Mouse (Mus musculus) hindbrain, embryonic 15.5 days (tissue): ENCODE measurements around the gene Utp14a. TPM values are rescaled to one million over a fixed set of nuclear protein-coding genes. Genes with fewer than 3 reads are reported as not detected.
"Not testable (repeated sequence)": the region's sequence is repeated elsewhere in the genome, so short reads cannot be mapped to it uniquely, and the experiment has no call there.

Experiments
- ATAC-seq: fragments of 200-750 bp; cut with Nextera tagmentation; 2 replicates; pipeline ENCODE4 v1.8.0; 2017; ENCODE audit warnings: low read depth, moderate number of reproducible peaks, moderate TSS enrichment; ENCODE audit not compliant: low FRiP score
- H3K27ac ChIP-seq: fragments of 300-500 bp; sonication (generic); replicated peaks from 2 replicates; pipeline ENCODE4 v1.5.1; 2015; ENCODE audit warnings: mild to moderate bottlenecking, inconsistent platforms
- H3K27me3 ChIP-seq: fragments of 300-500 bp; sonication (generic); 2 replicates; pipeline ENCODE4 v1.6.1; 2015; ENCODE audit warnings: control low read depth, inconsistent platforms
- H3K36me3 ChIP-seq: fragments of 300-500 bp; sonication (generic); 2 replicates; pipeline ENCODE4 v1.6.1; 2015; ENCODE audit warnings: control low read depth, inconsistent platforms
- H3K4me1 ChIP-seq: fragments of 300-500 bp; sonication (generic); replicated peaks from 2 replicates; pipeline ENCODE4 v1.6.1; 2015; ENCODE audit warnings: control low read depth, inconsistent platforms
- H3K4me2 ChIP-seq: fragments of 300-500 bp; sonication (generic); 2 replicates; pipeline ENCODE4 v1.6.1; 2015; ENCODE audit warnings: moderate library complexity, mild to moderate bottlenecking, inconsistent platforms
- H3K4me3 ChIP-seq: fragments of 300-500 bp; sonication (generic); 2 replicates; pipeline ENCODE4 v1.5.1; 2015; ENCODE audit warnings: mild to moderate bottlenecking, inconsistent platforms
- H3K9ac ChIP-seq: fragments of 300-500 bp; sonication (generic); 2 replicates; pipeline ENCODE4 v1.6.1; 2015; ENCODE audit warnings: inconsistent platforms
- H3K9me3 ChIP-seq: fragments of 300-500 bp; sonication (generic); 2 replicates; pipeline ENCODE4 v1.6.1; 2016; ENCODE audit warnings: control low read depth, inconsistent platforms
- WGBS: fragments of 180-500 bp; shearing (Covaris S2); methylation state at CpG from one replicate; pipeline ENCODE4 v1.1.7; 2015; 5-methylcytosine and 5-hydroxymethylcytosine counted together
- polyA plus RNA-seq: library from polyadenylated mRNA; unstranded; fragments of >200 nt; fragmentation: Nextera tagmentation; extraction: Ambion mirVana; gene quantifications from 2 replicates; pipeline ENCODE4 v1.2.1, GENCODE M21; 2015

The Utp14a gene
- polyA plus RNA-seq = 13.5 and 14.2 TPM in 2 replicates

- Histone ChIP-seq H3K4me2 (peak within 1 kb of the TSS; percentile 65), H3K4me3 (peak within 1 kb of the TSS; percentile 50)
Measured at GRCm38 (mm10) chrX:48256468-48257007, at the start of gene Utp14a. TSS of gene Utp14a (plus strand) at chrX:48256862.

GRCm38 (mm10) chrX:48207761-48208487, 48.7 kb upstream of the Utp14a start:
- H3K36me3 ChIP-seq = no peaks in the 10 kb centered on the region
- H3K4me3 ChIP-seq = peak overlapping the region; percentile 71
- H3K4me1 ChIP-seq = peaks cover 30% of the 10 kb centered on the region
- peak overlapping the region; percentile 60 for H3K9ac ChIP-seq
- H3K4me2 ChIP-seq = peak overlapping the region; percentile 56
- H3K9me3 ChIP-seq = no peaks in the 10 kb centered on the region
- peak overlapping the region; percentile 79 for H3K27ac ChIP-seq
- H3K27me3 ChIP-seq = no peaks in the 10 kb centered on the region
- 10% methylated on average over 30 of the region's 36 CpGs for WGBS
- peak; percentile 87 for ATAC-seq

More at GRCm38 (mm10) chrX:48256468-48257007, at the start of gene Utp14a:
- H3K27ac ChIP-seq = peak within 1 kb of the TSS; percentile 75
- ATAC-seq = peak; percentile 99
- no peaks in the 10 kb centered on the region for H3K27me3 ChIP-seq
- H3K9ac ChIP-seq = peak within 1 kb of the TSS; percentile 43
- peaks cover 11% of the 10 kb centered on the region; the same call in 1 of the 2 replicates for H3K4me1 ChIP-seq
- WGBS = 11% methylated on average over 33 of the region's 33 CpGs
- H3K36me3 ChIP-seq = no peaks in the 10 kb centered on the region
- H3K9me3 ChIP-seq = no peaks in the 10 kb centered on the region

- Histone ChIP-seq H3K9ac (peak within 1 kb of the TSS; percentile 60), H3K4me2 (peak within 1 kb of the TSS; percentile 56), H3K27ac (peak within 1 kb of the TSS; percentile 80), H3K4me1 (peaks cover 28% of the 10 kb centered on the region), H3K27me3 (no peaks in the 10 kb centered on the region), H3K4me3 (peak within 1 kb of the TSS; percentile 71), H3K9me3 (no peaks in the 10 kb centered on the region), H3K36me3 (no peaks in the 10 kb centered on the region)
- ATAC-seq = peak; percentile 99
- WGBS = 18% methylated on average over 34 of the region's 34 CpGs
Measured at GRCm38 (mm10) chrX:48208519-48209185, 48.0 kb upstream of the Utp14a start, which contains the start of gene Zdhhc9. TSS of gene Zdhhc9 (minus strand) at chrX:48208878.

GRCm38 (mm10) chrX:48209746-48210145, 46.9 kb upstream of the Utp14a start:
- not testable (repeated sequence) for H3K9ac ChIP-seq, H3K4me2 ChIP-seq, H3K4me3 ChIP-seq, H3K36me3 ChIP-seq, H3K9me3 ChIP-seq, ATAC-seq, H3K27me3 ChIP-seq, H3K27ac ChIP-seq
- peaks cover 19% of the 10 kb centered on the region for H3K4me1 ChIP-seq
- WGBS = 75% methylated on average over 4 of the region's 4 CpGs

GRCm38 (mm10) chrX:48219468-48219867, 37.2 kb upstream of the Utp14a start:
- no peaks in the 10 kb centered on the region for H3K36me3 ChIP-seq
- no peak overlapping the region for H3K4me2 ChIP-seq
- no peak overlapping the region for H3K4me3 ChIP-seq
- WGBS = 83% methylated on average over 5 of the region's 5 CpGs
- no peaks in the 10 kb centered on the region for H3K9me3 ChIP-seq
- no peak for ATAC-seq
- no peaks in the 10 kb centered on the region for H3K27me3 ChIP-seq
- H3K27ac ChIP-seq = no peak overlapping the region
- no peaks in the 10 kb centered on the region for H3K4me1 ChIP-seq
- no peak overlapping the region for H3K9ac ChIP-seq

- no peaks in the 10 kb centered on the region for H3K9me3 ChIP-seq
- no peak for ATAC-seq
- no peaks in the 10 kb centered on the region for H3K4me1 ChIP-seq
- H3K9ac ChIP-seq = no peak overlapping the region
- H3K36me3 ChIP-seq = no peaks in the 10 kb centered on the region
- H3K4me2 ChIP-seq = no peak overlapping the region
- 76% methylated on average over 7 of the region's 7 CpGs for WGBS
- H3K27me3 ChIP-seq = no peaks in the 10 kb centered on the region
- H3K27ac ChIP-seq = no peak overlapping the region
- H3K4me3 ChIP-seq = no peak overlapping the region
Measured at GRCm38 (mm10) chrX:48222706-48223105, 34.0 kb upstream of the Utp14a start.

GRCm38 (mm10) chrX:48226225-48226624, 30.4 kb upstream of the Utp14a start:
- H3K4me2 ChIP-seq = no peak overlapping the region
- H3K4me1 ChIP-seq = no peaks in the 10 kb centered on the region
- no peak overlapping the region for H3K4me3 ChIP-seq
- ATAC-seq = no peak
- no peak overlapping the region for H3K27ac ChIP-seq
- H3K27me3 ChIP-seq = no peaks in the 10 kb centered on the region
- whole genome bisulfite sequencing = 82% methylated on average over 7 of the region's 7 CpGs
- no peaks in the 10 kb centered on the region for H3K9me3 ChIP-seq
- H3K9ac ChIP-seq = no peak overlapping the region
- no peaks in the 10 kb centered on the region for H3K36me3 ChIP-seq

GRCm38 (mm10) chrX:48234417-48234816, 22.2 kb upstream of the Utp14a start:
- ATAC-seq = no peak
- Histone ChIP-seq H3K27me3 (no peaks in the 10 kb centered on the region), H3K4me3 (no peak overlapping the region), H3K4me2 (no peak overlapping the region), H3K9ac (no peak overlapping the region), H3K27ac (no peak overlapping the region), H3K36me3 (no peaks in the 10 kb centered on the region), H3K4me1 (no peaks in the 10 kb centered on the region), H3K9me3 (no peaks in the 10 kb centered on the region)
- WGBS = 69% methylated on average over 7 of the region's 7 CpGs

GRCm38 (mm10) chrX:48255830-48256428, 733 bp upstream of the Utp14a start:
- 26% methylated on average over 18 of the region's 18 CpGs for WGBS
- Histone ChIP-seq H3K27me3 (no peaks in the 10 kb centered on the region), H3K27ac (peak overlapping the region; percentile 75), H3K36me3 (no peaks in the 10 kb centered on the region), H3K4me2 (peak overlapping the region; percentile 65), H3K4me1 (peaks cover 11% of the 10 kb centered on the region; the same call in 1 of the 2 replicates), H3K9me3 (no peaks in the 10 kb centered on the region), H3K9ac (peak overlapping the region; percentile 31), H3K4me3 (peak overlapping the region; percentile 50)
- peak; percentile 72 for ATAC-seq

GRCm38 (mm10) chrX:48257011-48257410, 349 bp downstream of the Utp14a start:
- WGBS = 14% methylated on average over 16 of the region's 16 CpGs
- Histone ChIP-seq H3K9ac (peak overlapping the region; percentile 43), H3K9me3 (no peaks in the 10 kb centered on the region), H3K27ac (peak overlapping the region; percentile 12; the same call in 1 of the 2 replicates), H3K4me3 (peak overlapping the region; percentile 50), H3K27me3 (no peaks in the 10 kb centered on the region), H3K4me2 (peak overlapping the region; percentile 60), H3K36me3 (no peaks in the 10 kb centered on the region), H3K4me1 (peaks cover 11% of the 10 kb centered on the region; the same call in 1 of the 2 replicates)
- no peak for ATAC-seq

- Histone ChIP-seq H3K9me3 (no peaks in the 10 kb centered on the region), H3K36me3 (peaks cover 15% of the 10 kb centered on the region; the same call in 1 of the 2 replicates), H3K9ac (no peak overlapping the region), H3K27ac (no peak overlapping the region), H3K4me2 (no peak overlapping the region), H3K4me1 (no peaks in the 10 kb centered on the region), H3K4me3 (no peak overlapping the region), H3K27me3 (no peaks in the 10 kb centered on the region)
- 90% methylated on average over 4 of the region's 4 CpGs for WGBS
- no peak for ATAC-seq
Measured at GRCm38 (mm10) chrX:48271671-48272070, 15.0 kb downstream of the Utp14a start.
